Mouse (Mus musculus): ENCODE data around the gene AW549877. TPM values are rescaled to one million over a fixed set of nuclear protein-coding genes. Genes with fewer than 3 reads are reported as not detected.

AW549877 gene
- polyA plus RNA-seq, 1 experiment from 2014 or later, result 36.6 TPM

Other genes starting within 250 kb of the AW549877 start
- gene Fbxo4, start 16.2 kb downstream of the AW549877 start, polyA plus RNA-seq (2015; fragmentation: Nextera tagmentation; extraction: Ambion mirVana), result 6.5 and 6.9 TPM in 2 replicates
- gene Oxct1, start 30.6 kb upstream of the AW549877 start, polyA plus RNA-seq (2015; fragmentation: Nextera tagmentation; extraction: Ambion mirVana), result 231 and 249 TPM in 2 replicates

Measured in forebrain, embryonic 13.5 days (tissue).